Mouse (Mus musculus): Measurements from ENCODE around the gene Scn8a. TPM values are rescaled to one million over a fixed set of nuclear protein-coding genes. Genes with fewer than 3 reads are reported as not detected.

Gene Scn8a
- polyA plus RNA-seq, 1 experiment from 2014 or later: 15.1 TPM

DNA sequence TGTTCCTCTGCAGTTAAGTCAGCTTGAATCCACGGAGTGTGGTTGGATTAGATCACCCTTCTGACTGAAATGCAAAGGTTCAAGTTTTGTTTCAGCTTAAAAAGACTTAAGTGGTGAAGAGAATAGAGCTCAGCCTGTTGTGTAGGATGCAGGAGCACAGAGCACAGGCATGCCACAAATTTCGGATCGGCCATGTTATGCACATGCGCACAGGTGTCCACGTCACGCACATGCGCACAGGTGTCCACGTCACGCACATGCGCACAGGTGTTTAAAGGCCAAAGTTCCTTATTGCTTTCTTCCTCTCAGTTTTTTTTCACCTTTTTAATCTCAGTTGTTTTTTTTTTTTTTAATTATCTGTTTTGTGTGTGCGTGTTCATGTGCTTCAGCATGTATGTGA is 52.6 kb downstream of the Scn8a start:
- Histone ChIP-seq H3K9me3 (ENCODE audit: control insufficient read depth, low read length) (no peaks in the 10 kb centered on the region), H3K4me3 (ENCODE audit: low read length) (no peak overlapping the region), H3K4me2 (replicated peaks; ENCODE audit: low read depth, low read length) (no peak overlapping the region), H3K36me3 (ENCODE audit: control insufficient read depth, insufficient read depth, low read length) (no peaks in the 10 kb centered on the region), H3K27me3 (ENCODE audit: control insufficient read depth, insufficient read depth, low read length) (no peaks in the 10 kb centered on the region), H3K9ac (ENCODE audit: low read depth, low read length) (no peak overlapping the region), H3K4me1 (ENCODE audit: control insufficient read depth, insufficient read depth, low read length) (peaks cover 3% of the 10 kb centered on the region; the same call in 1 of the 2 replicates), H3K27ac (ENCODE audit: low read depth, low read length) (no peak overlapping the region)
- ATAC-seq (ENCODE audit: low FRiP score, low TSS enrichment): no peak
- WGBS: 88% methylated on average over 11 of the region's 11 CpGs

DNA sequence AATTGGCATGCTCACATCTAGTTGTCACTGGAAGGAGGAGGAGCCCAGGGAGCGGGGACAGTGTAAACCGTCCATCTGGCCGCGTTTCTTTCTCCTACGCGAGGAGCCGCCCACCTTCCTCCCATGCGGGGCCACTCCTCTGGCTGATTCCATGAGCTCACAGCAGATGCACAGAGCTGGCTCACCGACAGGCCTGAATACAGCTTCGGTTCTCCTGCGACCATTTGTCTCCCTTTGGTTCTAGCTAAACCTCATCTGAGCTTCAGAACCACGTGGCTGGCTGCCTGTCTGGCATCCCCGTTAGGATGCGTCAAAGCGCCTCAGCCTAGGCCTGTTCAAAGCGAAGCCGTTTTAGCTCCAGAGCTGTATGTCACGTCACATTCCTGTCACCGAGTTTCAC is 53.8 kb downstream of the Scn8a start:
- H3K27me3 ChIP-seq (ENCODE audit: control insufficient read depth, insufficient read depth, low read length): no peaks in the 10 kb centered on the region
- peak overlapping the region; percentile 21 for H3K4me2 ChIP-seq (replicated peaks; ENCODE audit: low read depth, low read length)
- ATAC-seq (ENCODE audit: low FRiP score, low TSS enrichment): peak; percentile 74
- WGBS: 13% methylated on average over 19 of the region's 19 CpGs
- H3K27ac ChIP-seq (ENCODE audit: low read depth, low read length): no peak overlapping the region
- no peaks in the 10 kb centered on the region for H3K36me3 ChIP-seq (ENCODE audit: control insufficient read depth, insufficient read depth, low read length)
- H3K9ac ChIP-seq (ENCODE audit: low read depth, low read length): no peak overlapping the region
- H3K9me3 ChIP-seq (ENCODE audit: control insufficient read depth, low read length): no peaks in the 10 kb centered on the region
- H3K4me3 ChIP-seq (ENCODE audit: low read length): no peak overlapping the region
- H3K4me1 ChIP-seq (ENCODE audit: control insufficient read depth, insufficient read depth, low read length): peaks cover 3% of the 10 kb centered on the region; the same call in 1 of the 2 replicates

DNA sequence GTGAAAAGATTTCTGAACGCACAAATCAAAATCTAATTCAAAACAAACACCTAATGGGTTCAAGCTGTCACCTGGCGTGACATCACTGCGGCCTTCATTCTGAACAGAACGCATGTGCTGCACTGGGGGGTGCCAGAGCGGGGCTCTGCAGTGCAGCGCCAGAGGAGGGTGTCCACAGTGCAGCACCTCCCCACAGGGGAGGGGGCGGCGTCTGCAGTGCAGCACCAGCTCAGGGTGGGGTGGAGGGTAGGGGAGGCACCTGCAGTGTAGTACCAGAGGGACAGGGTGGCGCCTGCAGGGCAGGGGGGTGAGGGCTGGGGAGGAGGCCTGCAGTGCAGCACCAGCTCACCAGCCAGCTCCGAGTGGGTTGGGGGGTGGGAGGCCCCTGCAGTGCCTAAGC is 55.3 kb downstream of the Scn8a start:
- H3K36me3 ChIP-seq (ENCODE audit: control insufficient read depth, insufficient read depth, low read length): no peaks in the 10 kb centered on the region
- H3K27me3 ChIP-seq (ENCODE audit: control insufficient read depth, insufficient read depth, low read length): no peaks in the 10 kb centered on the region
- H3K27ac ChIP-seq (ENCODE audit: low read depth, low read length): no peak overlapping the region
- no peak for ATAC-seq (ENCODE audit: low FRiP score, low TSS enrichment)
- no peak overlapping the region for H3K9ac ChIP-seq (ENCODE audit: low read depth, low read length)
- whole genome bisulfite sequencing: 84% methylated on average over 10 of the region's 10 CpGs
- H3K4me3 ChIP-seq (ENCODE audit: low read length): no peak overlapping the region
- peaks cover 3% of the 10 kb centered on the region; the same call in 1 of the 2 replicates for H3K4me1 ChIP-seq (ENCODE audit: control insufficient read depth, insufficient read depth, low read length)
- no peaks in the 10 kb centered on the region for H3K9me3 ChIP-seq (ENCODE audit: control insufficient read depth, low read length)
- no peak overlapping the region for H3K4me2 ChIP-seq (replicated peaks; ENCODE audit: low read depth, low read length)

DNA sequence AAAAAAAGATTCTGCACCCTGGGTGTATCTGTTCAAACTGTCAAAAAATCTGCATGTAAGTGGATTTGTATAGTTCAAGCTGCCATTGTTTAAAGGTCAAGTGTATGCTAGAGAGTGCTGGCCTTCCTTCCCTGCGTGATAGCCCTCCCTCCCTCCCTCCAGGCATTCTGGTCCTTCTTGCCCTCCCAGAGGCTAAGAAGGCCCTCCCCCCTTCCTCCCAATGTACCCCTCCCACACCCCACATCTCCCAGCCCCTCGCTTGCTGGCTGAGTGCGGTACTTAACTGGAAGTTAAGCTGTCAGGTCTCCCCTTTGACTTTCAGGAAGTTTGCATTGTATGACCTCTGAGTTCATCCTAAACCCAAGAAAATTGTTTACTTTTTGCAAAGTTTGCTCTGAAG is 60.8 kb downstream of the Scn8a start:
- no peak overlapping the region for H3K4me2 ChIP-seq (replicated peaks; ENCODE audit: low read depth, low read length)
- WGBS: 21% methylated on average over 3 of the region's 3 CpGs
- ATAC-seq (ENCODE audit: low FRiP score, low TSS enrichment): no peak
- H3K4me3 ChIP-seq (ENCODE audit: low read length): no peak overlapping the region
- H3K9ac ChIP-seq (ENCODE audit: low read depth, low read length): no peak overlapping the region
- no peaks in the 10 kb centered on the region for H3K4me1 ChIP-seq (ENCODE audit: control insufficient read depth, insufficient read depth, low read length)
- H3K9me3 ChIP-seq (ENCODE audit: control insufficient read depth, low read length): no peaks in the 10 kb centered on the region
- no peaks in the 10 kb centered on the region for H3K27me3 ChIP-seq (ENCODE audit: control insufficient read depth, insufficient read depth, low read length)
- no peaks in the 10 kb centered on the region for H3K36me3 ChIP-seq (ENCODE audit: control insufficient read depth, insufficient read depth, low read length)
- H3K27ac ChIP-seq (ENCODE audit: low read depth, low read length): no peak overlapping the region

DNA sequence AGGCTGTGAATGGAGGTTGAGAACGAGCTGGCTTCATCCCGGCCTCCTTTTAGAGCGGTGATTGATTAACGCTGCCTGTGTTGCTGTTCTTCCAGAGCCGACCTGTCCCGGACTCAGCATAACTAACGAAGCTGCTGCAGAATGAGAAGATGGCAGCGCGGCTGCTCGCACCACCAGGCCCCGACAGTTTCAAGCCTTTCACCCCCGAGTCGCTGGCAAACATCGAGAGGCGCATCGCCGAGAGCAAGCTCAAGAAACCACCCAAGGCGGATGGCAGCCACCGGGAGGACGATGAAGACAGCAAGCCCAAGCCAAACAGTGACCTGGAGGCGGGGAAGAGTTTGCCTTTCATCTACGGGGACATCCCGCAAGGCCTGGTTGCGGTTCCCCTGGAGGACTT is 66.5 kb downstream of the Scn8a start:
- no peaks in the 10 kb centered on the region for H3K36me3 ChIP-seq (ENCODE audit: control insufficient read depth, insufficient read depth, low read length)
- no peaks in the 10 kb centered on the region for H3K27me3 ChIP-seq (ENCODE audit: control insufficient read depth, insufficient read depth, low read length)
- H3K4me2 ChIP-seq (replicated peaks; ENCODE audit: low read depth, low read length): peak overlapping the region; percentile 21
- H3K4me3 ChIP-seq (ENCODE audit: low read length): peak overlapping the region; percentile 1; the same call in 1 of the 2 replicates
- H3K27ac ChIP-seq (ENCODE audit: low read depth, low read length): no peak overlapping the region
- ATAC-seq (ENCODE audit: low FRiP score, low TSS enrichment): no peak
- peak overlapping the region; percentile 25 for H3K9ac ChIP-seq (ENCODE audit: low read depth, low read length)
- WGBS: 53% methylated on average over 24 of the region's 24 CpGs
- H3K4me1 ChIP-seq (ENCODE audit: control insufficient read depth, insufficient read depth, low read length): no peaks in the 10 kb centered on the region
- no peaks in the 10 kb centered on the region for H3K9me3 ChIP-seq (ENCODE audit: control insufficient read depth, low read length)

DNA sequence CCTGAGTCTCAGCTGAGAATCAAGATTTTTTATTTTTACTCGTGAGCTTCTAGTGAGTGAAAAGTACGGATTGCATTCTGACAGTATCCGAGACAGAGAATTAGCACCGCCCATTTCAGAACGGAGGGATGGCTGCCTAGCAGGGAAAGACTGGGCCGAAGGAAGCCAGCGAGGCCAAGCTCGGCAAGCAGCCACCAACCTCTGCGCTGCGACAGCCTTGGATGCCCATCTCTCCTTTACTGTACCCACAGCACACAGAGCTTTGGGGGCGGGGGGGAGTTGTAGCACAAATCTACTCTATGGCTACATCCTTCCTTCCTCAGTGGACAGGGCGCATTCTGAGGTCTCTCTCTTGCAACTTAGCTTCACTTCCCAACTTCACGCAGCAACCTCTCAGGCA is 78.7 kb downstream of the Scn8a start:
- no peak for ATAC-seq (ENCODE audit: low FRiP score, low TSS enrichment)
- H3K4me2 ChIP-seq (replicated peaks; ENCODE audit: low read depth, low read length): no peak overlapping the region
- no peaks in the 10 kb centered on the region for H3K36me3 ChIP-seq (ENCODE audit: control insufficient read depth, insufficient read depth, low read length)
- no peaks in the 10 kb centered on the region for H3K27me3 ChIP-seq (ENCODE audit: control insufficient read depth, insufficient read depth, low read length)
- no peaks in the 10 kb centered on the region for H3K9me3 ChIP-seq (ENCODE audit: control insufficient read depth, low read length)
- H3K4me1 ChIP-seq (ENCODE audit: control insufficient read depth, insufficient read depth, low read length): no peaks in the 10 kb centered on the region
- no peak overlapping the region for H3K4me3 ChIP-seq (ENCODE audit: low read length)
- H3K9ac ChIP-seq (ENCODE audit: low read depth, low read length): no peak overlapping the region
- WGBS: 89% methylated on average over 13 of the region's 13 CpGs
- H3K27ac ChIP-seq (ENCODE audit: low read depth, low read length): no peak overlapping the region

DNA sequence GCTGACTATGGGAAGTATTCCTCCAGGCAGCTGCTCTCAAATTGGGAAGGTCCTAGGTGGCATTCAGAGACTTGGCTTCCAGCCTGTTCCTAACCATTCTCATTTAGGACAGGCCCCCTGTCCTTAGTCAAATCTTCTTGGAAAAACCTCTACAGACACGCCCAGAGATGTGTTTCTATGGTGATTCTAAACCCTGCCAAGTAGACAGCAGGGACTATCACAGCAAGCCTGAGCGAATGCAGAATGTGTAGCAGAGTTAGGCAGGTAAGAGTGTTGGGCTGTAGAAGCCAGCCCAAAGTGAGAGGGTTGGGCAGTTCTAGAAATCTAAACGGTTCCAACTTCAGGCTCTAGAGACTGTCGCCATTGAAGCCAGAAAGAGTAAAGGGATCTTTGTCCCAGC is 79.5 kb downstream of the Scn8a start:
- ATAC-seq (ENCODE audit: low FRiP score, low TSS enrichment): no peak
- Histone ChIP-seq H3K4me3 (ENCODE audit: low read length) (no peak overlapping the region), H3K9ac (ENCODE audit: low read depth, low read length) (no peak overlapping the region), H3K4me2 (replicated peaks; ENCODE audit: low read depth, low read length) (no peak overlapping the region), H3K9me3 (ENCODE audit: control insufficient read depth, low read length) (no peaks in the 10 kb centered on the region), H3K27me3 (ENCODE audit: control insufficient read depth, insufficient read depth, low read length) (no peaks in the 10 kb centered on the region), H3K36me3 (ENCODE audit: control insufficient read depth, insufficient read depth, low read length) (no peaks in the 10 kb centered on the region), H3K4me1 (ENCODE audit: control insufficient read depth, insufficient read depth, low read length) (no peaks in the 10 kb centered on the region), H3K27ac (ENCODE audit: low read depth, low read length) (no peak overlapping the region)
- 87% methylated on average over 4 of the region's 4 CpGs for WGBS

DNA sequence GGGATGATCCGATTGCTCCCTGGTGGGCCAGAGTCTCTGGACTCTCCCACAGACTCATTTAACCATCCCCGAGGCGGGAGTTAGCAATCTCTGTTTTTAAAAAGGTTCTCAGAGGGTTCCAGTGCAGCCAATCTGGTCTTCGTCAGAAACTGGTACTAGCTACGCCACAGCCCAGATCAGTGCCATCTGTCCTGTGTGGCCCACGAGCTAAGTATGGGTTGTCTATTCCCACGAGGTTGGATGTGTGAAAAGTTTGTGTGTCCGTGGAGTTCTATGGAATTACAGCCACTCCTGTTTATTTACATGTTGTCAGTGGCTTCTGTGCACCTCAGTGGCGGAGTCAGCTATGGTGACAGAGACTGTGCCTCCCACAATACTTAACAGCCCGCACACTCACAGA is 81.8 kb downstream of the Scn8a start:
- H3K4me3 ChIP-seq (ENCODE audit: low read length): no peak overlapping the region
- no peaks in the 10 kb centered on the region for H3K36me3 ChIP-seq (ENCODE audit: control insufficient read depth, insufficient read depth, low read length)
- no peak overlapping the region for H3K4me2 ChIP-seq (replicated peaks; ENCODE audit: low read depth, low read length)
- H3K4me1 ChIP-seq (ENCODE audit: control insufficient read depth, insufficient read depth, low read length): no peaks in the 10 kb centered on the region
- H3K27ac ChIP-seq (ENCODE audit: low read depth, low read length): no peak overlapping the region
- no peak for ATAC-seq (ENCODE audit: low FRiP score, low TSS enrichment)
- no peaks in the 10 kb centered on the region for H3K9me3 ChIP-seq (ENCODE audit: control insufficient read depth, low read length)
- WGBS: 68% methylated on average over 10 of the region's 10 CpGs
- H3K9ac ChIP-seq (ENCODE audit: low read depth, low read length): no peak overlapping the region
- H3K27me3 ChIP-seq (ENCODE audit: control insufficient read depth, insufficient read depth, low read length): no peaks in the 10 kb centered on the region

DNA sequence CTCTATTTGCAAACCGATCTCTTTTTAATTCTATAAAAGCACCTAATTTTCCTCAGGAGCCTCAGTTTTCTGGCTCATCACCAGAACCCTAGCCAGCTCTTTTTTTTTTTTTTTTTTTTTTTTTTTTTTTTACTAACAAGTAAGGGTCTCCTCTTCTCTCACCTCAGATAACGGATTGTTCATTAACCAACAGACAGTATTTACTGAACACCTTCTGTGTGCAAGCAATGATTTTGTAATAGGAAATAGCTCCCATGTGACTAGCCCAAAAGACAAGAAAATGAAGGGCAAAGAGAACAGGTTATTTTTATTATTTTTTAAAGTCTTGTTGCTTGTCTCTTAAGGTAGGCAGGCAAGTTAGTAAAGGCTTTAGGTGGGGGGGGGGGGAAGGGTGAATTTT is 82.6 kb downstream of the Scn8a start:
- H3K4me2 ChIP-seq (replicated peaks; ENCODE audit: low read depth, low read length): no peak overlapping the region
- H3K9me3 ChIP-seq (ENCODE audit: control insufficient read depth, low read length): no peaks in the 10 kb centered on the region
- ATAC-seq (ENCODE audit: low FRiP score, low TSS enrichment): no peak
- 87% methylated on average over 2 of the region's 2 CpGs for WGBS
- H3K4me3 ChIP-seq (ENCODE audit: low read length): no peak overlapping the region
- no peak overlapping the region for H3K27ac ChIP-seq (ENCODE audit: low read depth, low read length)
- H3K9ac ChIP-seq (ENCODE audit: low read depth, low read length): no peak overlapping the region
- no peaks in the 10 kb centered on the region for H3K4me1 ChIP-seq (ENCODE audit: control insufficient read depth, insufficient read depth, low read length)
- no peaks in the 10 kb centered on the region for H3K36me3 ChIP-seq (ENCODE audit: control insufficient read depth, insufficient read depth, low read length)
- H3K27me3 ChIP-seq (ENCODE audit: control insufficient read depth, insufficient read depth, low read length): no peaks in the 10 kb centered on the region

DNA sequence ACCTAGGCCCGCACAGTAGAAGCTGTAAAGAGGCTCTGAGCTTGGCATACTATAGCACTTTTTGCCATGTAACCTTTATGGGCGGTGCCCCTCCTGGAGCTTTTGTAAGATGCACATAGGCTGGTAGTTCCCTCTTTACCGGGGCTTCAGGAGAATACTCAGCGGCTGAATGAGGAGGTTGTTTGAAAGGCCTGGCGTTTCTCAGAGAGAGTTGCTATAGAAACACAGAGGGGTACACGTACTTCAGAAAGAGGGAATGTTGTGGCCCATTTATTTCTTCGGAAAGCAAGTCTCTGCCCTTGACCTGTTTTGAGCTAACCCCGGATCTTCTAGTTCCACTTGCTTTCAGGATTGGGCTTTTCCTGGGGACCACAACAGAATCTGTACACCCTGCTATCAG is 83.2 kb downstream of the Scn8a start:
- no peak for ATAC-seq (ENCODE audit: low FRiP score, low TSS enrichment)
- H3K4me2 ChIP-seq (replicated peaks; ENCODE audit: low read depth, low read length): no peak overlapping the region
- no peaks in the 10 kb centered on the region for H3K9me3 ChIP-seq (ENCODE audit: control insufficient read depth, low read length)
- H3K27ac ChIP-seq (ENCODE audit: low read depth, low read length): no peak overlapping the region
- H3K9ac ChIP-seq (ENCODE audit: low read depth, low read length): no peak overlapping the region
- no peaks in the 10 kb centered on the region for H3K36me3 ChIP-seq (ENCODE audit: control insufficient read depth, insufficient read depth, low read length)
- no peaks in the 10 kb centered on the region for H3K27me3 ChIP-seq (ENCODE audit: control insufficient read depth, insufficient read depth, low read length)
- no peak overlapping the region for H3K4me3 ChIP-seq (ENCODE audit: low read length)
- no peaks in the 10 kb centered on the region for H3K4me1 ChIP-seq (ENCODE audit: control insufficient read depth, insufficient read depth, low read length)
- whole genome bisulfite sequencing: 46% methylated on average over 8 of the region's 8 CpGs
